Mouse (Mus musculus) C2C12 (cell line): ENCODE measurements around the gene Fam53b.

Experiments used
- CTCF ChIP-seq: IDR thresholded peaks from one replicate; pipeline ENCODE4 v1.5.1; 2011; ENCODE audit not compliant: control insufficient read depth, insufficient read depth, insufficient read length
- FOSL1 ChIP-seq: IDR thresholded peaks from one replicate; pipeline ENCODE4 v1.8.0; 2011; ENCODE audit warnings: mild to moderate bottlenecking, low read length; ENCODE audit not compliant: poor library complexity, insufficient read depth, severe bottlenecking
- MYOD1 ChIP-seq: IDR thresholded peaks from one replicate; pipeline ENCODE4 v1.6.1; 2011; ENCODE audit warnings: low read depth; ENCODE audit not compliant: control insufficient read depth, insufficient read length

DNA sequence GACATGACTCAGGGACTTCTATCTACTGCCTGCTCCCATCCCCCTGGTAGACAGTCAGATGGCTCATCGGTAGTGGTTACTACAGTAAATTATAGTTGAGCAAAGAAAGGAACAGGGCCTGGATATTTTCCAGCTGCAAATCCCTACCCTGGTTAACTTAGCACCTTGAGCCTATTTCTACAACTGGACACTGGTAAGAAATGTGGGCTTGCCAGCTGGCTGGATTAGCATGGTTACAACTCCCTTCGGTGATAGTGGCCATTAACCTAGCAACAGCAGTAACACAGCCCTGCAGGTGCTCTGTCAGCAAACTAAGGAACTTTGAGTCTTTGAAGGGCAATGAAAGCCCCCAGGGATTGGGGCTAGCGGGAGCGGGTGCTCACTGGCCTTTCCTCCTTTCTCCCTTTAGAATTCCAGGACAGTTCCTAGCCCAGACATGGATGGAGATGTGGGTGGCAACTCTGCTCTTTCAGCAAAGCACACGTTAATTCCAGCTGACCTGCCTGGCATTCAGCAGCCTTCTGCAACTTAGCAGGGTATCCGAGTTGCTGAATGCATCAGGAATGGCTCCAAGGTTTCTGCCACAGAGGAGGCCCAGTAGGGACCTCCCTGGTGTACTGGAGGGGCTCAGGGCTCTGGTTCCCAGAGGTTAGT is 81.4 kb downstream of the Fam53b start:
- TF ChIP-seq MYOD1, result no peak
- TF ChIP-seq CTCF, result no peak
- TF ChIP-seq FOSL1, result no peak
